Mouse (Mus musculus): ENCODE measurements around the gene Efcab5.

GRCm38 (mm10) chr11:77078273-77079134 is 110.3 kb downstream of the Efcab5 start, which contains the start of gene Nsrp1:
- TF ChIP-seq ZNF384 (IDR thresholded peaks at IDR 0.05; ENCODE audit: low read depth, low read length), result no peak
- TF ChIP-seq MAFK (IDR thresholded peaks at IDR 0.05; ENCODE audit: insufficient read depth, low read depth, low read length), result no peak
- TF ChIP-seq CHD2 (IDR thresholded peaks at IDR 0.05; ENCODE audit: low read depth, low read length), result no peak
- no peak for TF ChIP-seq ZC3H11A (IDR thresholded peaks at IDR 0.05; ENCODE audit: borderline replicate concordance, low read depth, low read length)
- peak; percentile 68; the same call in 1 of the 2 replicates for TF ChIP-seq HCFC1 (IDR thresholded peaks at IDR 0.05; ENCODE audit: borderline replicate concordance, insufficient read depth, low read length)
